7 mouse cellular contexts compared by ENCODE assay signal in genomic region chr3:28265183-28265582, GRCm38 (mm10). TPM values are rescaled to one million over a fixed set of nuclear protein-coding genes. Genes with fewer than 3 reads are reported as not detected.
DNase-seq lines count a peak whose midpoint lies in the region; ATAC-seq and TF ChIP-seq lines count a peak whose summit lies in the region.

No protein-coding gene starts in this region.

- peaks cover 3% of the 10 kb centered on the region; the same call in 1 of the 2 replicates for H3K4me1 ChIP-seq in liver, embryonic 11.5 days (replicated peaks; ENCODE audit: control insufficient read depth, insufficient read depth, low read length)
- H3K4me1 ChIP-seq in embryonic facial prominence, embryonic 13.5 days, result peaks cover 22% of the 10 kb centered on the region
- 0 out of 2 replicates have a peak, but pooled peaks cover 8% of the 10 kb centered on the region for H3K4me1 ChIP-seq in intestine, postnatal 0 days (replicated peaks; ENCODE audit: control insufficient read depth, insufficient read depth, low read length)

- no peak overlapping the region for H3K9ac ChIP-seq in liver, embryonic 11.5 days (ENCODE audit: low read depth, low read length)
- no peak overlapping the region for H3K9ac ChIP-seq in embryonic facial prominence, embryonic 13.5 days
- no peak overlapping the region for H3K9ac ChIP-seq in intestine, postnatal 0 days (ENCODE audit: low read depth, low read length)

- no peak for TF ChIP-seq CTCF in intestine, postnatal 0 days (IDR thresholded peaks at IDR 0.05; ENCODE audit: low read depth)

- ATAC-seq in liver, embryonic 11.5 days (replicated peaks; ENCODE audit: low FRiP score), result no peak
- ATAC-seq in embryonic facial prominence, embryonic 13.5 days (ENCODE audit: insufficient number of reproducible peaks, insufficient read depth, low FRiP score, low TSS enrichment, low read depth), result no peak
- no peak for ATAC-seq in intestine, postnatal 0 days

- no peaks in the 10 kb centered on the region for H3K9me3 ChIP-seq in liver, embryonic 11.5 days (ENCODE audit: control insufficient read depth, low read length)
- H3K9me3 ChIP-seq in embryonic facial prominence, embryonic 13.5 days, result no peaks in the 10 kb centered on the region
- no peaks in the 10 kb centered on the region for H3K9me3 ChIP-seq in intestine, postnatal 0 days (ENCODE audit: control insufficient read depth)

- peak overlapping the region; percentile 97 for H3K4me2 ChIP-seq in liver, embryonic 11.5 days
- peak overlapping the region; percentile 87 for H3K4me2 ChIP-seq in embryonic facial prominence, embryonic 13.5 days
- peak overlapping the region; percentile 92 for H3K4me2 ChIP-seq in intestine, postnatal 0 days (replicated peaks; ENCODE audit: low read depth)

- no peak overlapping the region for H3K27ac ChIP-seq in liver, embryonic 11.5 days (ENCODE audit: low read depth, low read length)
- H3K27ac ChIP-seq in embryonic facial prominence, embryonic 13.5 days, result no peak overlapping the region
- H3K27ac ChIP-seq in intestine, postnatal 0 days (ENCODE audit: low read depth, low read length), result no peak overlapping the region

- no peaks in the 10 kb centered on the region for H3K27me3 ChIP-seq in liver, embryonic 11.5 days (replicated peaks; ENCODE audit: control insufficient read depth, insufficient read depth, low read length)
- H3K27me3 ChIP-seq in embryonic facial prominence, embryonic 13.5 days, result peaks cover 9% of the 10 kb centered on the region; the same call in 1 of the 2 replicates
- no peaks in the 10 kb centered on the region for H3K27me3 ChIP-seq in intestine, postnatal 0 days (replicated peaks; ENCODE audit: control insufficient read depth, insufficient read depth, low read length)
- H3K27me3 ChIP-seq in splenic B cell, adult 2 months (ENCODE audit: control insufficient read depth, insufficient read depth, low read length, poor library complexity, severe bottlenecking), result no peaks in the 10 kb centered on the region

- H3K36me3 ChIP-seq in liver, embryonic 11.5 days (ENCODE audit: control insufficient read depth, insufficient read depth, low read length), result no peaks in the 10 kb centered on the region
- no peaks in the 10 kb centered on the region for H3K36me3 ChIP-seq in embryonic facial prominence, embryonic 13.5 days
- peaks cover 6% of the 10 kb centered on the region; the same call in 1 of the 2 replicates for H3K36me3 ChIP-seq in intestine, postnatal 0 days (ENCODE audit: control insufficient read depth, insufficient read depth)
- H3K36me3 ChIP-seq in splenic B cell, adult 2 months (ENCODE audit: control insufficient read depth, insufficient read depth, low read length, poor library complexity, severe bottlenecking), result no peaks in the 10 kb centered on the region

- DNase-seq in liver, embryonic 11.5 days (ENCODE audit: low spot score), result no peak
- no peak for DNase-seq in liver
- DNase-seq in lung, postnatal 36 days, result peak; percentile 41
- DNase-seq in splenic B cell, adult 2 months (ENCODE audit: low read depth, low spot score), result peak; percentile 20
- no peak for DNase-seq in adrenal gland, postnatal 25 days

- 33% methylated on average over 4 of the region's 4 CpGs for WGBS in liver, embryonic 11.5 days
- WGBS in embryonic facial prominence, embryonic 13.5 days, result 22% methylated on average over 4 of the region's 4 CpGs
- WGBS in intestine, postnatal 0 days, result 42% methylated on average over 4 of the region's 4 CpGs

- peak overlapping the region; percentile 79 for H3K4me3 ChIP-seq in liver, embryonic 11.5 days (ENCODE audit: low read depth, low read length)
- H3K4me3 ChIP-seq in embryonic facial prominence, embryonic 13.5 days, result peak overlapping the region; percentile 71
- peak overlapping the region; percentile 85 for H3K4me3 ChIP-seq in intestine, postnatal 0 days (ENCODE audit: low read depth, low read length)

RNA-seq across cellular contexts. Expression of gene Tnik, which starts 2.2 kb away (rescaled TPM):
- 10.2 and 11.8 TPM in 2 replicates for polyA plus RNA-seq in liver, embryonic 11.5 days (2014; fragmentation: Nextera tagmentation; extraction: Ambion mirVana)
- polyA plus RNA-seq in embryonic facial prominence, embryonic 13.5 days (2015; fragmentation: Nextera tagmentation; extraction: Ambion mirVana), result 13.8 and 14.5 TPM in 2 replicates
- polyA plus RNA-seq in intestine, postnatal 0 days (2015; fragmentation: Nextera tagmentation; extraction: Ambion mirVana), result 7.9 and 11.3 TPM in 2 replicates
- total RNA-seq in adrenal gland, postnatal 25 days (2021), result 20.0 and 25.3 TPM in 2 replicates

Comparison
In these comparisons a context has a peak if more than half of its experiments do, and no peak if none do; other contexts are left out.
1. DNase-seq: peak in lung, postnatal 36 days (single experiment) and splenic B cell, adult 2 months (single experiment); none in liver, embryonic 11.5 days (single experiment), liver (single experiment) and adrenal gland, postnatal 25 days (single experiment).
2. Peak in every context shown above with its lines, with median percentiles within 50 percentile points of each other: H3K4me2 ChIP-seq and H3K4me3 ChIP-seq.